Mouse (Mus musculus): ENCODE data around the gene Stpg1. TPM values are rescaled to one million over a fixed set of nuclear protein-coding genes. Genes with fewer than 3 reads are reported as not detected.

Gene Stpg1
- total RNA-seq (2022): 1 to 10 TPM in 3 of 4 experiments, under 1 TPM in 1; 0.89 to 2.2 (median 1.5) TPM

DNA sequence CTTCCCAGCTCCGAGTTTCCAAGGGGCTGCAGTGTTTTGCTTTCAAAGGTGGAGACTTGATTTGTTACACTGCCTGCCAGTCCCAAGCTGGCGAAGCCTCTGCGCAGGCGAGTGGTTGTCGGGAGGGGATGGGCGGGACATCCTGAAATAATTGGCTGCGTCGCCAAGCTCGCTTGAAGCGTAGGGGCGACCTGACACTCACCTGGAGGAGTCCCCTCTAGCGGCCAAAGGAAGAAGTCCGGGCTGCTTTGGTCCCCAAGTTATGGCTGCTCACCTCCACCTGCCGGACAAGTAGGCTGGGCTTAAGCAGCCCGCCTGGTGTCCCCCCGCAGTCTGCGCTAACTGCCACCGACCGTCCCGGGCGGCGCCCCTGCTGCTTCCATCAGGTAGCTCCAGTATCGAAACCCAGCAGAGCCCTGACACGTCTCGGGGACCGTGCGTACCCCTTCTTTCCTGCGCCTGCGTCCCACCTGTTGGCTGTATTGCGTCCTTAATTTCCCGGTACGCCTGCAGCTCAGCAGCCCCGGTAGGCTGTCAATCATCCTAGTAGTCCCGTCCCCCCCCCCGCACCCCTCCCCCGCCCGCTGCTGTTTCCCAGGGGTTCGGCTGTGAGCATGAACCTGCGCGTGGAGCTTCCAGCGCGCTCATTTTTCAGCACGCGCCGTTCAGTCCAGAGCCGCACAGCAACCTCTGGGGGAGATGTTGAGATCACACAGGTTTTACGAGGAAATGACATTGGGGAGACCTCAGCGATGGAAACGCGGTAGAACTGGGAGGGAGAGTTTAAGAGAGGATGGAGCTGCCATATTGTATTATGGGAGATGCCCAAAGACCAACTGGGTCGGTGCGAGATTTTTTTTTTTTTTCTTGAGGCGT, at the start of gene Stpg1, which contains the start of gene Nipal3:
Gene Stpg1, plus strand, starts transcription at position 270 of the 876 bp plus-strand sequence.
Gene Nipal3, minus strand, starts transcription at position 518 of the 876 bp plus-strand sequence.
- DNase-seq (ENCODE audit: low spot score in 2 of 2): peak; percentile 86 to 87

DNA sequence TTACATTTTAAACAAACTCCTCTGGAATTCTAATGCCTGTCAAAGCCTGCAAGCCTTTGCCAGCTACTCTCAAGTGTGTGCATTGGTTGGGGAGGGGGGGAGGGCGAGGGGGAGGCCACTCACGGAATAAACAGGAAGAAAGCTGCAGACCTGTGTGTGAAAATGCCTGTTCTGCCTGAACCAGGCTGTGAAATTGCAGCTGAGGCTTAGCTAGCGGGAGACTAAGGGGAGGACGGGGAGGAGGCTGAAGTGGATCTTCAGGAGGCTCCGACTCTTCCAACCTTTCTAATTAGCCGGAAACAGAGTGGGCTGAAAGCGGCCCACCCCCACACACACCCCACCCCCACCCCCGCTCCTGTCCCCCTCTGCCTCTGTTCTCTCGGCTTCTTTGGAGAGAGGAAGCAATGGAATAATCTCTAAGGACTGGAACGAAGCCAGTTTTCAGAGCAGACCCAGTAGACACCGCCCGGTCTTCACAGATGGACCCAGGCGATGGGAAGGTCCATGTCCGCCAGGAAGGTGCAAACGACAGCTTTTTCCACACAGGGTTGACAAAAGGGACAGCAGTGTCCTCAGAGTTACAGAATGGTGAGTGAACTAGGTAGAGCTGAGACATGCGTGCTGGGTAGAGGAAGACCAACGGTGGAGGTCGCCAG, 43.1 kb upstream of the Stpg1 start:
- DNase-seq (ENCODE audit: low spot score in 2 of 2): no peak

DNA sequence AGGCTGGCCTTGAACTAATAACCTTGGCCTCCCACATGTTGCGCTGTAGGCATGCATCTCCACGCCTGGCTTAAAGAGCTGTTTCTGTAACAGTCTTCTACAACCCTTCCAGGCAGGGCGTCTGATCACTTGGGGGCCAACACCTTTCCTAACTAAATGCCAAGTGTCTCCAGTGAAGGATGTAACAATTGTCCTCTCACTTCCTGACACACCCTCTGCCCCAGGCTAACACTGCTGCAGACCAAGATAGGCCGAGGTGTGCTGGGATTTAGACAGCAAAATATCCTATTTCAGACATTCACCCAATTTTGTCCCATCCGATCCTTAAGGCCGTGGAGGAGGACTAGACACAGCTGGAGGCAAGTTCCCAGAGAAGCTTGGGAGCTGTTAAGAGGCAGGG, 41.4 kb upstream of the Stpg1 start:
- no peak for DNase-seq (ENCODE audit: low spot score in 2 of 2)

DNA sequence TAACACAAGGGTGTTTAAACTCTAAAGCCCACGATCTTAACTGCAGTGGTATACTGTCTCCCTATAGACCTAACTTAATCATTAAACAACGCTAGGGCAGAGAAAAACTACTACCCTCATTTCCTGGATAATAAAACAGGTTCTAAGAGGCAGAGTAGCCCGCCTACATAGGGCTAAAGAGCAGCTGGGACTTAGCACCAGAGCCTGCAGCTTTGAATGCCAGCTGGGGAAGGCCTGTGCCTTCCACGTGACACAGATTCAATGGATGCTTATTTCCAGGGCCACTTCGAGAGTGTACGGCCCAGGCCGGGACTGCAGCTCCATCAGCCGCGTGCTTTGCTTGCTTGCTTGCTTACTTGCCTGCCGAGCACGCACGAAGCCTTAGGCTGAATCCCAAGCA, 41.0 kb upstream of the Stpg1 start:
- no peak for DNase-seq (ENCODE audit: low spot score in 2 of 2)

DNA sequence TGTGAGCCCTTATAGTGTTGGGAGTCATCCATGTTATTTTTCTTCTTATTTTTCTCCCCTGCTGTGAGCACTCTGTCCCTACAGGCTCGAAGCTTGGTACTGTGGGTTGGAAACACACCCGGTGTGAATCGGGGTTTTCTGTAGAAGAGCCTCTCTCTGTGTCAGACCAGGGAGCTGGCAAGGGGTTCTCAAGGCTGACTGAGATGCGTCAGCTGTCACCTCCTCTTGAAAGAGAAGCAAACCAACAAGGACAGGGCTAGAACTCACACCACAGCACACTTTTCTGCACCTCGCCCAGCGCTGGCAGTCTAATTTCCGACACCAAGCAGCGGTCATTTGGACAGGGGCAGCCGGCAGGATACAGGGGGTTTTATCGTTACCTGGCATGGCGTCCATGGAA, 31.2 kb upstream of the Stpg1 start:
- DNase-seq (ENCODE audit: low spot score in 2 of 2): no peak

DNA sequence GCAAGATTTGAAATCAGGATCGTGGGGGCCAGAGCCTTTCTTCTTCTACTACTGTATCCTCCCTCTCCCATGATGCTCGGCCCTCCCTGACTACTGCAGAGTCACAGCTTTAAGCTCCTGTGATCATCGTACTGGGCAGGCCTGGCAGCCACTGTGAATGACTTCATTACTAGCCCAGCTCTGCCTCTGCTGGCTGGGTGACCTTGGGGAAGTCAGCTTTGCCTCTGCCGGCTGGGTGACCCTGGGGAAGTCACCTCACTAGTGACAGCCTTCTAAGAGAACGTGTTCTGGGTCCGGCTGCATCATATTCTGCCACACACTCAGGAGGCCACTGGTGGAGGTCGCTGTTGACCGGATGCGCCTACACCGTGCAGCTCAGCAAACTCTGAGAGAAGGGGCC, 16.7 kb upstream of the Stpg1 start:
- DNase-seq (ENCODE audit: low spot score in 2 of 2): no peak

DNA sequence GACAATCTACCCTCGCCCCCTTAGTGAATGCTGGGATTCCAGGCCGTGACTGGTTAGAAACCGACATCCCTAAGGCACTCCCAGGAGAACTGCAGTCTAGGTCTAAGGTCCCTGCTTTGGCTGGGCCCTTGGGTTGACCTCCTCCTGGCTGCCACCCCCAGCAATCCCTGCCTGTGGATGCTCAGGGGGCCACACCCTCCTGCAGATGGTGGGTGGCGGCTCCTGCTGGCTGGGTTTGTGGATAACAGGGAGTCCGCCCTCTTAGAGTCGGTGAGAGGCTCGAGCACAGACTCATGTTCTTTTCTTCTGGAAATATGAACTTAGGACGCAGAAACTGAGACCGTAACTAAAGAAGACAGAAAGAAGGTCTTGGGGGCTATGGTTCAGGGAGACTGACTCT, 14.2 kb upstream of the Stpg1 start:
- no peak for DNase-seq (ENCODE audit: low spot score in 2 of 2)

DNA sequence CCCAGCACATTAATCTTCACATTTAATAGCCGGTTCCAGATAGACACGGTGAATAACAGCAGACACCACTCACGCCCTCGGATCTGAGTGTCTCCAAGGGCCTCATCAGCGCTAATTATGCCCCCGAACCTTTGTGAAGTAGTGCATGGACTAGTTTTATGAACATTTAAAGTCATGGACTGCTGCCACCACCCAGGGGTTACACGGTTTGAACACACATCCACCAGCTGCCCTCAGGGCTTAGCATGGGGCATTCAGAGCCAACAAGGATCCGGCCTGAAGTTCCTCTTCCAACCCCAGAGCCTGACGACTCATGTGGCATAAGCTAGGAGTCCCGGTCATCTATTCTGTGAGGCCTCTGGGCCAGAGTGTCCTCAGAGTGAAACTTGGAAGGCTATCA, 9.5 kb upstream of the Stpg1 start:
- no peak for DNase-seq (ENCODE audit: low spot score in 2 of 2)

DNA sequence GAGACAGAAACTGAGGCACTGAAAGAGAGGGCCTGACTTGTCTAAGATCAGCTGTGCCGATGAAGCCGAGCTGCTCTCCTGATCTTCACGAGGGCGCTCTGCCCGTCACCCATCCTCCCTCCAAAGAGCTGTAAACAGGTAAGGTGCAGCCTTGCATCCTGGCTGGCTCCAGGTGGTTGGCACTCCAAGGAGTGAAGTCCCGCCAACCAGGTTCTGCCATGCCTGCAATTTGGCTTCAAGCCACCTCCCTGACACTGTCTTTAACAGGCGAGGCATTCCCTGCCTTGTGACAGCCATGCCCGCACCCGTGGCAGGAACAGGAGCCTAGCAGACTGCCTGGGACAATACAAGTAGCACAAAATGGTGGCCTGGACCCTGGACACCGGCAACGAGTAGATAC, 8.2 kb upstream of the Stpg1 start:
- DNase-seq (ENCODE audit: low spot score in 2 of 2): no peak

DNA sequence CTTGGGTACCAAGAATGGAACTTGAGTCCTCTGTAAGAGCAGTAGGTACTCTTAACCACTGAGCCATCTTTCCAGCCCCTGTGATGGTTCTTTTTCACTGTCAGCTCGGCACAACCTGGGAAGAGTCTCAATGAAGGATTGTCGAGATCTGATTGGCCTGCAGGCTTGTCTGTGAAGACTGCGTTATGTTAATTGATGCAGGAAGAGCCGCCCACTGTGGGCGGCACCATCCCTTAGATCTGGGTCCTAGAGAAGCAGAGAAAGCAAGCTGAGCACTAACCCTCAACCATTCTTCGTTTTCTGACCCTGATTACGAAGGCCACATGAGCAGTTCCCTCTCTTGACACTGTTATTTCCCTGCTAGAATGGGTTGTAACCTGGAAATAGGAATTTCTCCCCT, 5.3 kb upstream of the Stpg1 start:
- DNase-seq (ENCODE audit: low spot score in 2 of 2): no peak

DNA sequence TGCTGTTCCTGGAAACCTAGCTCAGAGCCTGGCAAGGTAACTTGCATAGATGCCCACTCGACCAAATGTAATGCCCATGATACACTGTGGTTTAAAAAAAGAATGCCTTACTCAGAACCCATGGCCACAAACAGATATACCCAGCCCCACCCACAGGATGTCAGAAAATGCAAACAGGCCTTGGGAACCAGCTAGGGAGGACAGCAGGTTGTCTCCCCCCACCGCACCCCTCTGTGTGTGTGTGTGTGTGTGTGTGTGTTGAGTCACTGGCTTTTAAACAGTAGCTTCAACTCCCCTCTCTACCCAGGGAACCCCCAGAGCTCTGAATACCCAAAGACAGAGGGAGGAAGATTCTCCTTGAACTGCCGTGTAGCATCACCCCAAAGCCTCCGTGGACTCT, 1.3 kb upstream of the Stpg1 start:
- DNase-seq (ENCODE audit: low spot score in 2 of 2): no peak

DNA sequence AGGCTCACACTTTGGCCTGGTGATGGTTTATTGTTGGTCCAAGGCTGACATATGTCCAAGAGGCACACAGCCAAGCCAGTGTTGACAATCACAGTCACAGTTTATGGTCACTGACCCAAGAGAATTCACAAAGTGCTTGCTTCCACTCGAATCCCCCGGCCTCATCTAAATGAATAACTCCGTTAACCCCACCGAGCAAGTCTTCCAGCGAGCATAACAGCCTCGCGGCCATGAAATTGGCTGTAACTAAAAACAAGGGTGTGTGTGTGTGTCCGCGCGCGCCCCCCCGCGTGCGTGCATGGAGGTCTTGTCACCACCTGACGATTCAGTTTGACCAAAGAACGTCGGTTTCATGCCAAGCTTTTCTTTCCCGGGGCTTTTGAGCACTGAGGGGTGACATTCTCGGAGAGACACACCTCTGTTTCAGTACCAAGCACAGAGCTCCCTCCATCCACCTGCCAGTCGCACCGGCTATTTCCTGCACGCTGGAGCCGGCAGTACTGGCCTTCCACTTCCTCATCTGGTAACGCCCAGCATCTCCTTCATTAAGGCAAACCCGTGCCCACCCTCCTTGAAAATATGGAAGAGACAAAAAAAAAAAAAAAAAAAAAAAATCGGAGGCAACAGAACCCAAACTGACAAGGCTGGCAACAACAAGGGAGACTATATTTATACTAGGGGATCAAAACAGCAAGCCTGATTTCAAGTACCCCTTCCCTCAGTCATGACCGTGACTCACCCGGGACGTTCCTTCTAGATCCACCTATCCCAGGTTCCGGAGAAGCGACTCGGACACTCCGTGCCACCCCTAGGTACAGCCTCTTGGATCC, 684 bp upstream of the Stpg1 start:
- peak in 1 of 2 experiments; percentile 26 for DNase-seq (ENCODE audit: low spot score in 2 of 2)

DNA sequence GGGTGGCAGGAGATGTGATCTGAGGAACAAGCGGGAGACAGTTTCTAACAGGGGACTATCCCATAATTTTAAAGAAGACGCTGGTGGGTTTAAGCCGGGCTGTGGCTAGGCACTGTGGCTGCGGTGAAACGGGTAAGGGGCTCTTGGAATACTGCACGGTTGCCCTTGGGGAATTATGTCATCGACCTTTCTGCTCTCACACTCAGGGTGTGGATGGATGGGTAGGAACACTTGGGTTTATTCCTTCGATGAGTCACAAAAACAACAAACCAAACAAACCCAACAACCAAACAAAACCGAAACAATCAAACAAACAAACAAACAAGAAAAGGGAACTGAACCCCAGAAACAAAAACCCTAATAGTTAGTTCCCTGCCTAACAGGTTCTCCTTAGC, 804 bp downstream of the Stpg1 start:
- DNase-seq (ENCODE audit: low spot score in 2 of 2): no peak

DNA sequence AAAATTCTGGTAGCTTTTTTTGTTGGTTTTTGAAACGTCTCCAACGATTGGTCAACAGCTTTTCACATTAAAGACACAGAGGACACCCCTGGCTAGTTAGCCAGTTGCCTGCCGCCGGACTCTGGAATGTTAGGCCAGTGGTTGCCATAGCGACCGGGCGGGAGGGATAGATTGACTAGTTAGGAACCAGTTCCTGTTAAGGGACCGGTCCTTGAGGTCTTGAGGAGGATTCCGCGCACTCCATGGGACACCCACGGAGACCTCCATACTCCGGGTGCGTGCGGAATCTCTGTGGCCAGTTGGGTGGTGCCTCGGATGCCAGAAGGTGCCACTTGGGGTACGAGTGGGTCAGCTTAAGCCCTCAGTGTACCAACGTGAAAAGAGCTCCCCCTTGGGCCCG, 1.2 kb downstream of the Stpg1 start:
- peak in 1 of 2 experiments; percentile 28 for DNase-seq (ENCODE audit: low spot score in 2 of 2)

DNA sequence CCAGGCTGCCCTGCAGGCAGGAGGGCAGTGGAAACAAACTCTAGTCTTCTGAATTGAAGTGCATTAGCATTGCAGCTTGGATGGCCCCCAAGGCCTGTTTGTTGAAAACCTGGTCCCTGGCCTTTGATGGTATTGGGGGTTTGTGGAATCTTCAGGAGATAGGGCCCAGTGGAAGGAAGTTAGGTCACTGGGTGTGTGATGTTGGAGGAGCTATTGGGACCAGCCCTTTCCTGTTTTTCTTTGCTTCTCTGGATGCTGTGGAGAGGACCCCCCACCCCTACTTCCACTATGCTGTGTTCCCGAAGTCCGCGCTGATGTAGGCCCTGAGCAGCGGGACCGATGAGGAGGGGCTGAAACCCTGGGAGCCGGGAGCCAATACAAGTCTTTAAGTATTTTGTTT, 3.5 kb downstream of the Stpg1 start:
- DNase-seq (ENCODE audit: low spot score in 2 of 2): no peak

DNA sequence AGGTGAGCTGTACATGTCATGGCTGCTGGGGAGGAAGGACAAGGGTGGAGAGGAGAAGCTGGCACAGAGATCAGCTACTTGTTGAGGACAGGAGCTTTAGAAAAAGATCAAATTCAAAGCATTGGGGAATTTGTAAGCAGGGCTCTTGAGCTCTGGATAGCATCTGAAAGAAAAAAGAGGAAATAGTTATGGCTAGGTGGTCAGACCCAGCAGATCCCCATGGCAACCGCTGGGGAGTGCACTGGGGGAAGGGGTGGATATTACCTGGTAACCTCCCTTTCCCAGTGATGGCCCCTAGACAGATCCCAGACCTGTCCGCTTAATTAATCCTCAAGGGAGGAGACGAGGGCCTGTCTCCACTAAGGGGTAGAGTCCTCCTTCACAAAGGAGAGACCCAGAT, 5.2 kb downstream of the Stpg1 start:
- DNase-seq (ENCODE audit: low spot score in 2 of 2): no peak

DNA sequence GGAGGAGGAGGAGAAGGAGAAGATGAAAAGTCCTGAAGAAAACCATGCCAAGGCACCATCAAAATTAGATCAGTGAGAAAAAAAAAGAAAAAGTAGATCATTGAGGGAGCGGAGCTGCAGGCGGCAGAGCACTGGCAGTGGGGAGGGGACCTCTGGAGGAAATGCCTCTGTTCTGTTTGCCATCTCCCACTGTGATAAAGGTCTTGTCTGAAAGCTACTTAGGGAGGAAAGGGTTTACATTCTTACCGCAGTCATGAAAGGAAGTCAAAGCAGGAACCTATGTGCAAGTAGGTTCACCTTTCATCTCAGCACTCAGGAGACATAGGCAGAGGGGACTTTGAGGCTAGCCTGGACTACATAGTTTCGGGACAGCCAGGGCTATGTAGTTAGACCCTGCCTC, 7.0 kb downstream of the Stpg1 start:
- DNase-seq (ENCODE audit: low spot score in 2 of 2): no peak

DNA sequence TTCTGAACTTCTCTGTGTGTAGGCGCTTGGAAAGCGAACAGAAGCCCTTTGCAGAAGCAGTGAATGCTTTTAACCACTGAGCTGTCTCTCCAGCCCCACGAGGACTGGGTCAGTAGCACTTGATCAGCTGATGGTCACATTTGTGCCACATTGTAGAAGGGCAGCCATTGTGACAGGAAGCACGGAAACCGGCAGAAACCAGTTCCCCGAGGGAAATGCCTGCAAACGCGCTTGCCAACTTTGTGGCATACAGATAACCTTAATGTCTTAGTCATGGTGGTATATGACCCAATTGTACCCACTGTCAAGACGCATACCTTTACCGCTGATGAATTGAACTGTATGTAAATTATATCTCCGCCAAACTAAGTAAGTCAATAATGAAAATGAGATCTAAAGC, 11.2 kb downstream of the Stpg1 start:
- no peak for DNase-seq (ENCODE audit: low spot score in 2 of 2)

DNA sequence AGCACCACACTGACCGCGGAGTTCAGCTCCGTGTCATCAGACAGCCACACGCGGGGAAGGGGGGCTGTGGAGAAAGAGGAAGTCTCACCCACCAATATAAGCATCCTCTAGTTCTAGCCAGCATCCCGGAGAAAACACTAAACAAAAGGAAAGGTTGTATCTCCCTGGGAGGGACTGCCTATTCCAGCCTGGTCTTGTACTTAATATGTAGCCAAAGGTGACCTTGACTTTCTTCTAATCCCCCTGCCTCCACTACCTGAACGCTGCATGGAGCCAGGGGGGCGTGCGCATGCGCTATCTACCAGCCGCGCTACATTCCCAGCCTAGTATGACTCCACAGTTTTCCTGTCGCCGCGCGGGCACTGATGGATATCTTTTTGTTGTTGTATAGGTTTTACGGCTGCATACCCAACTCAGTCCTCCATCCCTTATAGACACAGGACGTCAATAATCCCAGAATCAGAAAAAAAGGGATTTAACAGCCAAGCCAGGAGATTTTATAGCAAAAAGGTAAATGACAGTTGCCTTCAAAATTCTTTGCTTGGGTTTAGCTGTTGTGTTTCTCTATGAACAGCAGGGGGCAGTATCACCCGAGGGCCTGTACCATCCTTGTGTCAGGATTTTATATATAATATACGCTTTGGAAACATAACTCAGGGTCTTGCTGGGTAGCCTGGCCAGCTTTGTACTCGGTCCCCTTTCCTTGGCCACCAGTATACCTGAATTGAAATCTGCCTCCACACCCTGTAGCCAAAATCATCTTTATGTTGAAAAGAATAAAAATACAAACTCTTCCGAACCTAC, 13.2 kb downstream of the Stpg1 start:
- DNase-seq (ENCODE audit: low spot score in 2 of 2): peak; percentile 43 to 67

DNA sequence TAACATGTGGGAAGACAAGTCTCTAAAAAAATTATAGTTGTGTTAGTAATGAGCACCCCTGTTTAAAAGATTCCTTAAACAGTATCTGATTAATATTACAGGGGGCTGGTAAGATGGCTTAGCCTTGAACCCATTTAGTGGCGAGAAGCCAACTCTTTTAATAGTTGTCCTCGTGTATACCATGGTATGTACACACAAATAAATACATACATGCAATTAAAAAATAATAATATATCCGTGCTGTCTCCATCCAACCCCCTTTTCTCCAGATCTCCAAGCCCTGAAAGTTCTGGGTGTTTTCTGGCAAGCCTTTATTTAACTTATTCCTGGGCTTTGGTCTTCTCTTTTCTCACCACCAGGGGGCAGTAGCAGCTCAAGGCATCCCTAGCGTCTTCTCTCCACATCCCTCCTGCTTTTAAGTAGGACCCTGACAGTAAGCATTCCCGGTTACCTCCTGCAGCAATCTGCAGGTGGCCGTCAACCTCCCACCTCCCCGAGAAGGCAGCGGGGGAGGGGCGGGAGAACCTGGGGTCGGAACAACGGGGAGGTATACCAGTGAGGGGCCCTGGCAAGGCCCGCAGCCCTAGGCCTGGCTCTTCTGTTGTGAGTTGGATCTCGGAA, 13.9 kb downstream of the Stpg1 start:
- peak; percentile 49 to 81 for DNase-seq (ENCODE audit: low spot score in 2 of 2)

DNA sequence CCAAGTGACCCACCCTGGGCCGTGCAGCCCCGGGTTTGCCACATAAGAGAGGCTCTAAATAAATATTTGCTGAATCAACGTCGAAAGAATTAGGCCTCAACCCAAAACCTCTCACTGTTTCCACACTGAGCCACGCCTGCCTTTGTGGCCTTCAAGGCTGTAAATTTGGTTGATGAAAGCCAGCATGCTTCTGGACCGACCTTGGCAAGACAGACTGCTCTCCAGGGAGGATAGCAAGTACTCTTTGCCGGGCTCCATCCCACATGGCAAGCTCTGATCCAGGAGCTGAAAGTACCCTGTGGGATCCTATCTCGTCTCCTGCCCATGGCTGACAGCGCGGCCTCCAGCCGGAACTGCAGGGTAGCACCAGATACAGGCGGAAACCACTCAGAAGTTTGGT, 14.9 kb downstream of the Stpg1 start:
- no peak for DNase-seq (ENCODE audit: low spot score in 2 of 2)

Measured in layer of hippocampus, adult 8-10 months (tissue).